Mouse (Mus musculus) ovary, adult 18-20 months (tissue): Measurements from ENCODE around the gene Tpst1.

Source experiments
- DNase-seq: peaks from one replicate; pipeline ENCODE4 v3.0.0; 2022; ENCODE audit warnings: low spot score, mixed read lengths

Gene Tpst1

GRCm38 (mm10) chr5:130089626-130090393 is 16.7 kb downstream of the Tpst1 start:
- peak; percentile 17 for DNase-seq

GRCm38 (mm10) chr5:130096754-130097153 is 23.6 kb downstream of the Tpst1 start:
- DNase-seq = no peak

GRCm38 (mm10) chr5:130097837-130098236 is 24.7 kb downstream of the Tpst1 start:
- DNase-seq = no peak

GRCm38 (mm10) chr5:130101724-130102123 is 28.6 kb downstream of the Tpst1 start:
- no peak for DNase-seq

- DNase-seq = no peak
Observed at GRCm38 (mm10) chr5:130109348-130109747, 36.2 kb downstream of the Tpst1 start.

GRCm38 (mm10) chr5:130110632-130111464 is 37.7 kb downstream of the Tpst1 start:
- DNase-seq = no peak

- DNase-seq = no peak
Observed at GRCm38 (mm10) chr5:130112653-130113052, 39.5 kb downstream of the Tpst1 start.

GRCm38 (mm10) chr5:130116116-130116515 is 43.0 kb downstream of the Tpst1 start:
- DNase-seq = no peak

- no peak for DNase-seq
Observed at GRCm38 (mm10) chr5:130116857-130117256, 43.7 kb downstream of the Tpst1 start.

- DNase-seq = no peak
Observed at GRCm38 (mm10) chr5:130117932-130118331, 44.8 kb downstream of the Tpst1 start.

- DNase-seq = no peak
Observed at GRCm38 (mm10) chr5:130119236-130119635, 46.1 kb downstream of the Tpst1 start.

GRCm38 (mm10) chr5:130120070-130120736 is 47.1 kb downstream of the Tpst1 start:
- no peak for DNase-seq

- no peak for DNase-seq
Observed at GRCm38 (mm10) chr5:130120904-130121303, 47.8 kb downstream of the Tpst1 start.

- no peak for DNase-seq
Observed at GRCm38 (mm10) chr5:130122355-130122754, 49.2 kb downstream of the Tpst1 start.

GRCm38 (mm10) chr5:130124271-130124670 is 51.1 kb downstream of the Tpst1 start:
- DNase-seq = no peak

- no peak for DNase-seq
Observed at GRCm38 (mm10) chr5:130128686-130129523, 55.8 kb downstream of the Tpst1 start.

- no peak for DNase-seq
Observed at GRCm38 (mm10) chr5:130129524-130129793, 56.3 kb downstream of the Tpst1 start.

- no peak for DNase-seq
Observed at GRCm38 (mm10) chr5:130136597-130136996, 63.5 kb downstream of the Tpst1 start.

GRCm38 (mm10) chr5:130139393-130139792 is 66.3 kb downstream of the Tpst1 start:
- DNase-seq = peak; percentile 25

GRCm38 (mm10) chr5:130141138-130141537 is 68.0 kb downstream of the Tpst1 start:
- DNase-seq = no peak

GRCm38 (mm10) chr5:130142041-130142440 is 68.9 kb downstream of the Tpst1 start:
- DNase-seq = peak; percentile 68

- DNase-seq = no peak
Observed at GRCm38 (mm10) chr5:130143101-130143500, 70.0 kb downstream of the Tpst1 start.
